Mouse (Mus musculus) left cerebral cortex, postnatal 4 days (tissue): Measurements from ENCODE around the gene Igf2bp3. TPM values are rescaled to one million over a fixed set of nuclear protein-coding genes. Genes with fewer than 3 reads are reported as not detected.

Source experiments
- DNase-seq: peaks from one replicate; pipeline ENCODE4 v3.0.0-alpha.2; 2022
- intact Hi-C: fragments of 180-260 bp; cut with DNase I; formaldehyde crosslinking; loops from one replicate; pipeline ENCODE4 v1.15.1; 2025
- total RNA-seq, 2 experiments: library from RNA; stranded (reverse); gene quantifications; 2 replicates each; pipeline ENCODE4 v1.2.3; 2021

Igf2bp3 gene
- total RNA-seq, 2 experiments from 2014 or later = 5.0 to 6.5 TPM

GRCm38 (mm10) chr6:49146461-49146860 is 68.3 kb downstream of the Igf2bp3 start:
- no peak for DNase-seq
- intact Hi-C loops = no loop called here

GRCm38 (mm10) chr6:49142428-49142827 is 72.3 kb downstream of the Igf2bp3 start:
- DNase-seq = peak; percentile 12
- intact Hi-C loops = no loop called here

GRCm38 (mm10) chr6:49141125-49141524 is 73.6 kb downstream of the Igf2bp3 start:
- intact Hi-C loops = no loop called here
- no peak for DNase-seq

GRCm38 (mm10) chr6:49138159-49139051 is 76.4 kb downstream of the Igf2bp3 start:
- intact Hi-C loops = no loop called here
- peak; percentile 7 for DNase-seq

GRCm38 (mm10) chr6:49136739-49137138 is 78.0 kb downstream of the Igf2bp3 start:
- no peak for DNase-seq
- intact Hi-C loops = no loop called here

GRCm38 (mm10) chr6:49132352-49133090 is 82.2 kb downstream of the Igf2bp3 start:
- no peak for DNase-seq
- intact Hi-C loops = no loop called here

- DNase-seq = no peak
- intact Hi-C loops = no loop called here
Observed at GRCm38 (mm10) chr6:49131855-49132254, 82.9 kb downstream of the Igf2bp3 start.

- intact Hi-C loops = no loop called here
- no peak for DNase-seq
Observed at GRCm38 (mm10) chr6:49130328-49130727, 84.4 kb downstream of the Igf2bp3 start.

- DNase-seq = no peak
- intact Hi-C loops = no loop called here
Observed at GRCm38 (mm10) chr6:49120370-49120769, 94.4 kb downstream of the Igf2bp3 start.

GRCm38 (mm10) chr6:49119462-49120135 is 95.2 kb downstream of the Igf2bp3 start:
- intact Hi-C loops = no loop called here

GRCm38 (mm10) chr6:49118446-49118845 is 96.3 kb downstream of the Igf2bp3 start:
- DNase-seq = no peak
- intact Hi-C loops = no loop called here

More at GRCm38 (mm10) chr6:49119462-49120135, 95.2 kb downstream of the Igf2bp3 start:
- no peak for DNase-seq

- intact Hi-C loops = no loop called here
- DNase-seq = no peak
Observed at GRCm38 (mm10) chr6:49116241-49116640, 98.5 kb downstream of the Igf2bp3 start.

- intact Hi-C loops = no loop called here
- no peak for DNase-seq
Observed at GRCm38 (mm10) chr6:49115550-49115949, 99.2 kb downstream of the Igf2bp3 start.

GRCm38 (mm10) chr6:49114457-49114856 is 100.3 kb downstream of the Igf2bp3 start:
- intact Hi-C loops = no loop called here
- no peak for DNase-seq

- no peak for DNase-seq
- intact Hi-C loops = no loop called here
Observed at GRCm38 (mm10) chr6:49113895-49114294, 100.9 kb downstream of the Igf2bp3 start.

- intact Hi-C loops = no loop called here
- DNase-seq = no peak
Observed at GRCm38 (mm10) chr6:49109196-49109595, 105.6 kb downstream of the Igf2bp3 start.

- DNase-seq = peak; percentile 21
- intact Hi-C loops = no loop called here
Observed at GRCm38 (mm10) chr6:49106746-49107500, 107.8 kb downstream of the Igf2bp3 start.

GRCm38 (mm10) chr6:49099086-49099485 is 115.7 kb downstream of the Igf2bp3 start:
- intact Hi-C loops = no loop called here
- no peak for DNase-seq

- intact Hi-C loops = no loop called here
- DNase-seq = peak; percentile 66
Observed at GRCm38 (mm10) chr6:49097596-49098110, 117.1 kb downstream of the Igf2bp3 start.

- intact Hi-C loops = no loop called here
- DNase-seq = peak; percentile 83
Observed at GRCm38 (mm10) chr6:49096933-49097461, 117.8 kb downstream of the Igf2bp3 start.
